Mouse (Mus musculus): ENCODE measurements around the gene Micu2. TPM values are rescaled to one million over a fixed set of nuclear protein-coding genes. Genes with fewer than 3 reads are reported as not detected.

Micu2 gene
- polyA plus RNA-seq, 1 experiment from 2014 or later, result 92.9 TPM

DNA sequence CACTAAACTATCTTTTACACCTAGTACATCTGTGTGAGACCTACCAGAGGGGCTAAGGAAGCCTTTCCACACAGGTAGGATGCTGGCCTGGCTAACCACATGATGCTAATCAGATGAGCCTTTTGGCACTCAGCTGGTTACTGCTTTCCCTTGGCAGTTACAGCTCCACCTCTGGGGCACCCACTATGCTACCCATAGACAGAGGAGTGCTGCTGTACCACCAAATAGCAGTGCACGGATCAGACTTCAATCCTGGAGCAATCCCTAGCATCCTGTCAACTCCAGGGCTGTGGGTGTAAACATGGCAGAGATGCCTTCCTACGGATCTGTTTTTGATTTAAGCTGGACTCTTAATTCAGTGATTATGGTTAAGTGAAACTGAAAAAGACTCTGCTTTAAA lies 13.3 kb downstream of the Micu2 start:
- no peaks in the 10 kb centered on the region for H3K9me3 ChIP-seq
- H3K4me1 ChIP-seq, result peaks cover 13% of the 10 kb centered on the region
- no peaks in the 10 kb centered on the region for H3K27me3 ChIP-seq
- no peak overlapping the region for H3K27ac ChIP-seq
- no peak overlapping the region for H3K4me2 ChIP-seq
- H3K9ac ChIP-seq, result no peak overlapping the region
- H3K36me3 ChIP-seq, result peaks cover 16% of the 10 kb centered on the region
- no peak overlapping the region for H3K4me3 ChIP-seq
- ATAC-seq (ENCODE audit: insufficient number of reproducible peaks, low FRiP score, low TSS enrichment, low read depth), result no peak
- WGBS, result 62% methylated on average over 2 of the region's 2 CpGs

DNA sequence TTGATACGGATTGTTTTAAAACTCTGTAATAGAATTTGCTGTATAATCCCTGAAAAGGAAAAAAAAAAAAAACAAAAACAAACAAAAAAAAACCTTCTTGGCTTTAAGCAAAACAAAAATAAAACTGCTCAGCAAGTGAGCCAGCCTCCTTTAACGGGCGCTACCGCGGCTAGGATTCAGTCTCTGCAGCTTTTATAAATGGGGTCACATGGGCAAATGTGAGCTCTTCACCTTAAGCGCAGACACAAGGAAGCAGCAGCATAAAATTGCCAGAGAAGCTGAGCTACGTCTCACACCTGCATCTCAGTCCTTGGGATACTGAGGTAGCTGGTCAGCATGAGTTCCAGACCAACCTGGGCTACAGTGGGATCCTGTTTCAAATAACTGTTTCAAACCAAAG lies 16.6 kb downstream of the Micu2 start:
- Histone ChIP-seq H3K4me2 (no peak overlapping the region), H3K9me3 (no peaks in the 10 kb centered on the region), H3K4me3 (no peak overlapping the region), H3K27ac (no peak overlapping the region), H3K9ac (no peak overlapping the region), H3K27me3 (no peaks in the 10 kb centered on the region), H3K4me1 (peaks cover 20% of the 10 kb centered on the region), H3K36me3 (peaks cover 1% of the 10 kb centered on the region; the same call in 1 of the 2 replicates)
- ATAC-seq (ENCODE audit: insufficient number of reproducible peaks, low FRiP score, low TSS enrichment, low read depth), result no peak
- 18% methylated on average over 7 of the region's 7 CpGs for WGBS

DNA sequence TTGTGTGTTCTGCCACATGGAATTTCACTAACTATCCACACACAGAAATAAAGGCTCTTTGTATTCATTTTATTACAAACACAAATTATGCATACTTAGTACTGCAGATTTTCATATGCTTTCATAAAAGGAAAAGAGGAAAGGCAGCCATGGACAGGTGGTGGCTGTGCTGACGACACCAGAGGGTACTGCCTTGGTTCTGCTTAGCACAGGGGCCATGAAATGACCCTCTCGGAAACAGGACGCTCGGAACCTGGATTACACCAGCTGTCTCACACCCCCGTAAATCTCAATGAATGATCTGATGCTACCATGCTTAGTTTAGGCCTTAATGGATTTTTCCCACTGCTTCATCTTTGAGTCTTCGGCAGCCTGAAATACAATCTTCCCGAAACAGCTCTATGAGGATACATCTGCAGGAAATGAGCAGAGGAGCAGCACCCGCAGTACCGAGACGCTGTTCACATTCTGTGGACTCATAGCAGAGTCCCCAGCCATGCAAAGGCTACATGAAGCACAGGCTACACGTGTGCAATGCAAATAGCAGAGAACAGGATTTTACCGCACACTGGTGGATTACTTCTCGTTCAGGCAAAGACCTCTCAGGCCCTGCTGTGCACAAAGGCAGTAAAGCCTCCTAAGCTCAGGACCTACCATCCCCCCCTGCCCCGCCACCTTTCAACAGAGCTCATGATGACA lies 17.2 kb downstream of the Micu2 start:
- Histone ChIP-seq H3K4me1 (peaks cover 20% of the 10 kb centered on the region), H3K36me3 (no peaks in the 10 kb centered on the region), H3K4me3 (no peak overlapping the region), H3K27ac (peak overlapping the region; percentile 33; the same call in 1 of the 2 replicates), H3K4me2 (no peak overlapping the region), H3K9me3 (no peaks in the 10 kb centered on the region), H3K27me3 (no peaks in the 10 kb centered on the region), H3K9ac (no peak overlapping the region)
- ATAC-seq (ENCODE audit: insufficient number of reproducible peaks, low FRiP score, low TSS enrichment, low read depth), result 0 out of 2 replicates have a peak, but pooled peaks have one; percentile 44
- 18% methylated on average over 14 of the region's 14 CpGs for WGBS

DNA sequence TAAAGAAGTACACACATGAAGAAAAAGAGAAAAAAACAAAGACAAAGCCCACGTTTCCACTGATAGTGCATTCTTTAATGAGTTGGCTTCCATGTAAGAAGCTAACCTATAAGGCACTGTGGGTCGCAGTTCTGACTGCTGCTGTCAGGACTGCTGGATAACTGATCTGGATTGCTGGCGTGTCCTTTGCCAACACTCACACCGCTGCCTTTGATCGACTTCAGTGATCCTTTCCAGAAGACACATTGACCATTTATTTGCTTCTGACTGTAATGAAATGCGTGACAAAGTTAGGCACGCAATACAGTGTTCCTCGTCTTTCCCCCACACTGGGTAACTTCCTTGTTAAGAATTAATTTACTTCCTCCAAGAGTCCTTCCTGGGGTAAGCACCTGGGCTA lies 18.3 kb downstream of the Micu2 start:
- Histone ChIP-seq H3K9me3 (no peaks in the 10 kb centered on the region), H3K4me1 (peaks cover 20% of the 10 kb centered on the region), H3K4me2 (no peak overlapping the region), H3K9ac (no peak overlapping the region), H3K4me3 (no peak overlapping the region), H3K27me3 (no peaks in the 10 kb centered on the region), H3K27ac (peak overlapping the region; percentile 5; the same call in 1 of the 2 replicates), H3K36me3 (no peaks in the 10 kb centered on the region)
- WGBS, result 50% methylated on average over 8 of the region's 8 CpGs
- ATAC-seq (ENCODE audit: insufficient number of reproducible peaks, low FRiP score, low TSS enrichment, low read depth), result no peak

DNA sequence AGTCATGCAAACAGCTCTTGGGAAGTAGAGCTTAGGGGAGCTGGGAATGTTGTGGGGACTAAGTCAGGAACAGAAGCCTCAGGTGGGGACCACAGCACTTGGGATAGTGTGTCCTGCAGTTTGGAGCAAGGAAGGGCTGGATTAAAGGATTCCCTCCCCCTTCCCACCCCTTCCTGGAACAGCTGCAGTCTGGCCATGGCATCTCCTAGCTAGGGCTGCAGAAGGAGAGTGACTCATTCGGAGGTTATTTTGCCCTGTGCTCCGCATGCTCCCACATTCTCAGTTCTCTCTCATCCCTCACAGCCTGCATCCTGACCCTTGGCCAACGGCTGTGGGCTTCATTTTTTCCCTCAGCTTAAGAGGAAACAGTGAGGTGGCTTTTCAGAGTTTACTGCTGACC lies 18.9 kb downstream of the Micu2 start:
- H3K4me1 ChIP-seq, result peaks cover 20% of the 10 kb centered on the region
- ATAC-seq (ENCODE audit: insufficient number of reproducible peaks, low FRiP score, low TSS enrichment, low read depth), result peak; percentile 76
- WGBS, result 41% methylated on average over 3 of the region's 3 CpGs

DNA sequence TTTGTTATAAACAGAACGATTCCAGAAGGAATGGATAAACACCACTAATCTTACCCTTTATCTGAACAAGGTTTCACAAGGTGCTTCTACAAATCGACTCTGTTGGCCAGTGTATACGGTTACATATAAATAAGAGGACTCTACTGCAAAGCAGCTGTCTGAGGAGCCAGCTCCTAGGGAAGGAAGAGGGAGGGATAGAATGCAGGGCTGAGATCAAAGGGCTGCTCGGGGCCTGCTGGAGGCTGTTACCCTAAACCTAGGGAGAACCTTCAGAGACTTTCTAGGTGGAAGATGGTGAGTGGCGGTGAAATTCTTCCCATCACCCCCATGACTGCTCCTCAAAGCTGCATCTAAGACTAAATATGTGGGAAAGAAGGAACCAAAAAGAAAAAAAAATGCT lies 20.9 kb downstream of the Micu2 start:
- Histone ChIP-seq H3K36me3 (no peaks in the 10 kb centered on the region), H3K9ac (no peak overlapping the region), H3K27me3 (no peaks in the 10 kb centered on the region), H3K4me2 (no peak overlapping the region), H3K4me3 (no peak overlapping the region), H3K27ac (no peak overlapping the region), H3K4me1 (peaks cover 20% of the 10 kb centered on the region), H3K9me3 (no peaks in the 10 kb centered on the region)
- no peak for ATAC-seq (ENCODE audit: insufficient number of reproducible peaks, low FRiP score, low TSS enrichment, low read depth)
- 22% methylated on average over 5 of the region's 5 CpGs for WGBS

More for the DNA sequence above, 18.9 kb downstream of the Micu2 start:
- H3K36me3 ChIP-seq, result no peaks in the 10 kb centered on the region
- peak overlapping the region; percentile 43; the same call in 1 of the 2 replicates for H3K27ac ChIP-seq
- no peak overlapping the region for H3K4me2 ChIP-seq
- H3K9ac ChIP-seq, result no peak overlapping the region
- H3K27me3 ChIP-seq, result no peaks in the 10 kb centered on the region
- no peak overlapping the region for H3K4me3 ChIP-seq
- no peaks in the 10 kb centered on the region for H3K9me3 ChIP-seq

DNA sequence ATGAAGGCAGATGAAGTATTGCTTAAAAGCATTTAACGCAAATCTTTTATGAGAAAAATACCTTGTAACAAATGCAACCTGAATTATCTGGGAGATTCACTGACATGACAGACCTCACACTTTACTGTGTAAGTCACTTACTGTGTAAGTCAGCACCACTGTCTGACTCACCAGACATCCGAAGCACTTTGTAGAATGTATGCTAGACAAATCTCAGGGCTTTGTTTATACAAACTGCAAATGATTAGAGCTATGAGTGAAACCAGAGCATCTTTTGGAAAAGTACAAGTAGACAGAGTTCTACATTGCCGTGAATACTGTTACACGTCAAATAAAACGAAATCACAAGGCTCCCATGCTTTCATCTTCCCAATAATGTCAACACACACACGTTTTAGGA lies 23.4 kb downstream of the Micu2 start:
- no peak for ATAC-seq (ENCODE audit: insufficient number of reproducible peaks, low FRiP score, low TSS enrichment, low read depth)
- Histone ChIP-seq H3K27me3 (no peaks in the 10 kb centered on the region), H3K27ac (no peak overlapping the region), H3K4me2 (no peak overlapping the region), H3K9ac (no peak overlapping the region), H3K36me3 (no peaks in the 10 kb centered on the region), H3K4me1 (peaks cover 6% of the 10 kb centered on the region; the same call in 1 of the 2 replicates), H3K4me3 (no peak overlapping the region), H3K9me3 (no peaks in the 10 kb centered on the region)
- WGBS, result 53% methylated on average over 6 of the region's 6 CpGs

DNA sequence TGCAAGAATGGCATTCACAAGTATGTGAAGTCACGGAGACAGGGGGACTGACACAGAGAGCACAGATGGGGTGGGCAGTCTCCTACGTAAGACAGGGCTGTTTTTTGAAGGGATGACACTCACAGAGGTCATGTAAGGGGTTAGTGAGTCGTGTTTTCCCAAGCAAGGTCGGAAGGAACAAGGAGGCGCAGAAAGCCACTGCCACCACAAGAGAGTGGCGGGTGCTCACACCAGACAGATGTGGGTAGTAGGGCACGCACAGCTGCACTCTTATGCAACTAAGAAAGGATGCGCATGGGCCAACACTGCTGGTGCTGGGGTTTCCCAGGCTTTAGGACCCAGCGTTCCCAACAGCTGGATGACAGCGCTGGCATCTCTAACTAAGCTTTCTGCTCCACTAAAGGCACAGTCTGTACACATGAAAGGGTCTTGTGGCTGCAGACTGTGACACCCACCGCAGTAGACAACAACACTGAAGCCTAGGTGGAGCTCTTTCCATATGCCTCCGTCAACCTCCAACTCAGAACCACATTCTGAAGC lies 27.0 kb downstream of the Micu2 start:
- 76% methylated on average over 12 of the region's 12 CpGs for WGBS
- no peaks in the 10 kb centered on the region for H3K9me3 ChIP-seq

DNA sequence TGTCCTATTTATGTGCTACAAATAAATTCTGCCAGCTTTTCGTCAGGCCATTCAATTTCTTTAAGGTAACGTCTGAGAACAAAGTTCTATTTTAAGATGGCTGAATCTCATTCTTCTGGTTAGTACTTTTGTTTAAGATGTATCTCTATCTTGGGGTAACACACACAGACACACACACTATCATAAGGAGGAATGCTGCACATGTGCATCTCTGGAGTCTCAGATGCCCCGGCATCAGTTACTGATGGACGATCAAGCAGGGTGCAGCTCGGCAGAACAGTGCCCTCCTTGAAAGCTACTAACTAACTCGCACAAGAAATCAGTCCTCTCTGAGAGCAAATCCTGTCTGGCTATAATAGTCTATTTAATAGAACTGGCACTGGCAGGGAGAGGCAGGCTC lies 30.2 kb downstream of the Micu2 start:
- WGBS, result 59% methylated on average over 6 of the region's 6 CpGs
- no peaks in the 10 kb centered on the region for H3K27me3 ChIP-seq
- no peak for ATAC-seq (ENCODE audit: insufficient number of reproducible peaks, low FRiP score, low TSS enrichment, low read depth)
- H3K4me1 ChIP-seq, result no peaks in the 10 kb centered on the region
- H3K9ac ChIP-seq, result no peak overlapping the region
- no peak overlapping the region for H3K27ac ChIP-seq
- H3K36me3 ChIP-seq, result peaks cover 14% of the 10 kb centered on the region; the same call in 1 of the 2 replicates
- no peaks in the 10 kb centered on the region for H3K9me3 ChIP-seq
- no peak overlapping the region for H3K4me3 ChIP-seq
- H3K4me2 ChIP-seq, result no peak overlapping the region

More for the DNA sequence above, 27.0 kb downstream of the Micu2 start:
- Histone ChIP-seq H3K4me1 (no peaks in the 10 kb centered on the region), H3K4me3 (no peak overlapping the region), H3K27me3 (no peaks in the 10 kb centered on the region), H3K9ac (no peak overlapping the region), H3K36me3 (peaks cover 14% of the 10 kb centered on the region; the same call in 1 of the 2 replicates), H3K27ac (no peak overlapping the region), H3K4me2 (no peak overlapping the region)
- ATAC-seq (ENCODE audit: insufficient number of reproducible peaks, low FRiP score, low TSS enrichment, low read depth), result no peak

DNA sequence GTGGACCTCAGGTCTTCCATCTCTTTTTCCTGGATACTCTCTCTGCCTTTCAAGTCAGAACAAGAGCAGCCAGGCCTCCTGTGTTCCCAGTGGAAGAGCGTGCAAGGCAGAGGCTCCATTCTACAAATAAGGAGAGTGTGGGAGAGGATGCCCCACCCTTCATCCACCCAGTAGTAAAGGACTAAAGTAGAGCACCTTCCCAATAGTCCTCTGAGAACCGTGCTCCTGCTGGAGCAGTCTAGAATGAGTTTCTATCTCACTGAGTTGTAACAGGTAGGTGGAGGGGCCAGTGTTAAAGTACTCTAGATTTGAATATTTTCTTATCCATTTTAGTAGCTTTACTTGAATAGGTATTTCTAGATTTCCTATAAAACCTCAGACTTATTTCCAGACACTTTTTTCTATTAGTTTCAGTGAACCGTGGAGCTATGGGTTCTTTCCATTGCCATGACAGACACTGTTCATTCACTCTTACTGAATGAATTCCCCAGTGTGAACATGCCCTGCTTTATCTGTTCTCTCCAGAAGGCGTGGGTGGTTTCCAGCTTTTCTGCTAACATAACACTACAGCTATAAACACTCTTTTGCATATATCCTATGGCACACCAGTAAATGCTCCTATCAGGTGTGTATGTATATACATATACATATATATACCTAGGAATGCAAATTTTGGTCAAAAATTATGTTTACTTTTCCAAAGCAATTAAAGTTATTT lies 31.8 kb downstream of the Micu2 start:
- H3K4me2 ChIP-seq, result no peak overlapping the region
- no peak overlapping the region for H3K9ac ChIP-seq
- no peak overlapping the region for H3K4me3 ChIP-seq
- no peaks in the 10 kb centered on the region for H3K9me3 ChIP-seq
- ATAC-seq (ENCODE audit: insufficient number of reproducible peaks, low FRiP score, low TSS enrichment, low read depth), result no peak
- H3K27ac ChIP-seq, result no peak overlapping the region
- H3K36me3 ChIP-seq, result peaks cover 14% of the 10 kb centered on the region; the same call in 1 of the 2 replicates
- no peaks in the 10 kb centered on the region for H3K27me3 ChIP-seq
- no peaks in the 10 kb centered on the region for H3K4me1 ChIP-seq
- 77% methylated on average over 4 of the region's 4 CpGs for WGBS

DNA sequence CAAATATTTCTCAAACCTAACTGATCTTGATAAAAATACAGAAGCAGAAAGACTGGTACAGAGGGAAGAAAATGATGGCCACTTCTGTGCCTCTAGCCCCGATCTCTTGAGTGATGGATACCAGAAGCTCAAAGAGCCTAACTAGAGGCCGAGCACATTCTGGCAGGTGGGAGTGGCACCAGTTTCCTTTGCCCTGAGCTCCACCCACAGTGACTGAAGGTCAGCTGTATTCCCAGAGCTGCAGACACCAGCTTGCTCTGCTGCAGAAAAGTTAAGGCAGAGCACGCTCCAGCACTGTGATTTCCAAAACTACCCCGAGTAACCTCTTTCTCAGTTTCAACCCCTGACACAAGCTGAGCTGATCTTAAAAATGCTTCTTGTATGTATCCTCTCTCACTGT lies 37.2 kb downstream of the Micu2 start:
- no peaks in the 10 kb centered on the region for H3K4me1 ChIP-seq
- H3K36me3 ChIP-seq, result no peaks in the 10 kb centered on the region
- WGBS, result 46% methylated on average over 4 of the region's 4 CpGs
- H3K27ac ChIP-seq, result no peak overlapping the region
- no peak overlapping the region for H3K9ac ChIP-seq
- no peak overlapping the region for H3K4me3 ChIP-seq
- no peak for ATAC-seq (ENCODE audit: insufficient number of reproducible peaks, low FRiP score, low TSS enrichment, low read depth)
- H3K27me3 ChIP-seq, result no peaks in the 10 kb centered on the region
- H3K9me3 ChIP-seq, result no peaks in the 10 kb centered on the region
- no peak overlapping the region for H3K4me2 ChIP-seq

DNA sequence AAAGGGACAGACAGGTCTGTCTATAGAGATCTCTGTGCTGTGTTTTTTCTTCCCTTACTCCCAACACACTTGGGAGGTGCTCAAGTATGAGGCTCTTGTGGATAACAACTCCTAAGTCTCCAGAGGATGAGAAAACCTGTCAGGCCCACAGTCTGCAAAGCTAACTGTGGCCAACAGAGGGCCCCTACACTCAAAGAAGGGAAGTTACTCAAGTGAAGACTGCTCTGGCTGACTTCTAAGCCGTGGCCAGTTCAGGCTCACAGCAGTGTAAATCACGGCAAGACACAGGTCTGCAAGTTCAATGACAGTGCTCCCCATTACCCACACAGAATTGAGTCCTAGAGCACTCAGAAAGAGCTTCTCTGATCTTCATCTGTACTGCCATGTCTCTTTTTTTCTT lies 48.0 kb downstream of the Micu2 start:
- no peaks in the 10 kb centered on the region for H3K4me1 ChIP-seq
- WGBS, result 25% methylated on average over 2 of the region's 2 CpGs
- no peak overlapping the region for H3K4me2 ChIP-seq

More for the DNA sequence above, 48.0 kb downstream of the Micu2 start:
- H3K9ac ChIP-seq, result no peak overlapping the region
- H3K36me3 ChIP-seq, result peaks cover 20% of the 10 kb centered on the region
- H3K4me3 ChIP-seq, result no peak overlapping the region
- no peaks in the 10 kb centered on the region for H3K27me3 ChIP-seq
- no peak for ATAC-seq (ENCODE audit: insufficient number of reproducible peaks, low FRiP score, low TSS enrichment, low read depth)
- no peaks in the 10 kb centered on the region for H3K9me3 ChIP-seq
- no peak overlapping the region for H3K27ac ChIP-seq

Data from limb, embryonic 15.5 days (tissue).